Mouse (Mus musculus) left cerebral cortex, postnatal 36 days (tissue): ENCODE data around the gene Pafah1b2. TPM values are rescaled to one million over a fixed set of nuclear protein-coding genes. Genes with fewer than 3 reads are reported as not detected.

Source experiments
- DNase-seq, 2 experiments: peaks; one replicate each; pipeline ENCODE4 v3.0.0; 2021 to 2022; ENCODE audit warnings: low spot score in 2 of 2, mixed read lengths in 1 of 2
- intact Hi-C: fragments of 180-260 bp; cut with DNase I; formaldehyde crosslinking; loops from one replicate; pipeline ENCODE4 v1.15.1; 2025
- microRNA-seq: library from miRNA; unstranded; fragments of <30 nt; microRNA quantifications from one replicate; pipeline ENCODE4 v1.2.0, GENCODE M21; 2022
- total RNA-seq, 2 experiments: library from RNA; stranded (reverse); gene quantifications; 2 replicates each; pipeline ENCODE4 v1.2.3; 2021

The Pafah1b2 gene
- total RNA-seq, 2 experiments from 2014 or later: 210 to 220 TPM

DNA sequence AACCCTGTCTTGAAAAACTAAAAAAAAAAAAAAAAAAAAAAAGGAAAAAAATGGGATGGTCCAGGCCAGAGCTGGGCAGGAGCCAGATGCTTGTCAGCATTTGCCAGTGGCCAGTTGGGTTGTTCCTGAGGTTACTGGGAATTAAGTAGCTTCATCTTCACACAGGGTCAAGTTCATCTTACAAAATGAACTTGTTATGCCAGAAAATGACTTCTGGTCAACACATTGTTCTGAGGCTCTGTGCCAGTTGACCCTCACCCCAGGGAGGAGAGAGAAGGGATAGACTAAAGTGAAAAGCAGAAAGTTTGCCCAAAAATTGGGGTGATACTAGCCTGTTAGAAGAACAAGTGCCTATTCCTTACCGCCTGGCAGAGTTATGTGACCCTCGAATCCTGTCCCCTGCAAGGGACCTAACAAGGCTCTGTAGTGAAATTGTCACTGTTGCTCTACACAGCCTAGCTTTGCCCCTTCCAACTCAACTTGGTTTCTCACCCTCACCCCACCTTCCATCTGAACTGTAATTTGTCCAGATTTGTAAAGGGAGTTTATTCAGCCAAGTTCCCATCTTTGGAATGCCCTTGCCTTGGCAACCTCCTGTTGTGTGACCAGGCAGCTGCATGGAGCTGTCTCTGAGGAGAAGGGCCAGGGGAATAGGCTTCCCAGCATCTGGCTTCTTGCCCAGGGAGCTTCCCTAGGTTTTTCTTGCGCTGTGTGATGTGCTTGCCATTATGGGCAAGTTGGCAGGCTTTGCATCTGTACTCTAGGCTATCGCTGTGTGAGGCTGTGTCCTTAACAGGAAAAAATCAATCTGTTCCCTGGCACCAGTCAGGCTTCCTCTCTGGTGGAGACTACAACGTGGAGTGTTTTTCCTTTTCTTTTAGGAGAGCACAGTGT lies 95.2 kb downstream of the Pafah1b2 start:
- intact Hi-C loops: no loop called here

GRCm38 (mm10) chr9:45915659-45916058 lies 96.8 kb downstream of the Pafah1b2 start:
- intact Hi-C loops: no loop called here

More for the DNA sequence above, 95.2 kb downstream of the Pafah1b2 start:
- peak in 1 of 2 experiments; percentile 46 for DNase-seq

More at GRCm38 (mm10) chr9:45915659-45916058, 96.8 kb downstream of the Pafah1b2 start:
- DNase-seq: no peak

Small RNA genes lying within 50 kb of the gene (microRNA-seq; reads per million reads assigned to microRNA genes)
- 1.8 reads per million for gene Mir7087

Other genes starting within 250 kb of the Pafah1b2 start
- 10 to 100 TPM; 10.9 to 16.3 TPM for gene Cep164, start 184.0 kb downstream of the Pafah1b2 start, total RNA-seq
- 10 to 100 TPM; 88.4 to 89.3 TPM for gene Bace1, start 174.1 kb downstream of the Pafah1b2 start, total RNA-seq
- gene Pcsk7, start 106.2 kb downstream of the Pafah1b2 start, total RNA-seq: 10 to 100 TPM; 19.1 to 28.9 TPM
- 10 to 100 TPM; 69.9 to 79.9 TPM for gene Rnf214, start 105.8 kb downstream of the Pafah1b2 start, total RNA-seq
- 10 to 100 TPM in 1 of 2 experiments, 1 to 10 TPM in 1; 9.9 to 10.1 TPM for gene Tagln, start 76.6 kb downstream of the Pafah1b2 start, total RNA-seq
- gene Sidt2, start 57.4 kb downstream of the Pafah1b2 start, total RNA-seq: 10 to 100 TPM; 82.3 to 88.8 TPM
- gene Sik3, start 130 bp upstream of the Pafah1b2 start, total RNA-seq: 100 to 1,000 TPM; 119 to 130 TPM
- under 1 TPM; 0.42 to 0.79 TPM for gene Apoa1, start 215.9 kb upstream of the Pafah1b2 start, total RNA-seq
- gene Apoc3, start 222.9 kb upstream of the Pafah1b2 start, total RNA-seq: 1 to 10 TPM in 1 of 2 experiments, not detected in 1; 1.4 TPM
- not detected for gene Apoa4, start 228.0 kb upstream of the Pafah1b2 start, total RNA-seq